Mouse (Mus musculus) megakaryocyte-erythroid progenitor cell, adult 5-6 weeks (primary cell): ENCODE measurements around the gene Rps2. TPM values are rescaled to one million over a fixed set of nuclear protein-coding genes. Genes with fewer than 3 reads are reported as not detected.
"Not testable (repeated sequence)": the region's sequence is repeated elsewhere in the genome, so short reads cannot be mapped to it uniquely, and the experiment has no call there.

Experiments
- ATAC-seq: replicated peaks from 2 replicates; pipeline ENCODE4 v1.8.0; 2016; ENCODE audit warnings: mild to moderate bottlenecking, inconsistent platforms; ENCODE audit not compliant: severe bottlenecking, poor library complexity, low FRiP score, low TSS enrichment
- total RNA-seq, 2 experiments: library from RNA; stranded (forward) in 1 of 2; stranded (reverse) in 1 of 2; fragments of 200-1000, 215-1000 nt in 1 of 2; fragments of >200 nt in 1 of 2; fragmentation: Nextera tagmentation in 1 of 2; gene quantifications; 2 replicates each; pipeline ENCODE4 v1.2.3; 2014 to 2017

The Rps2 gene
- total RNA-seq, 2 experiments from 2014 or later, result 2,144 to 6,563 TPM

GRCm38 (mm10) chr17:24698715-24699114 is 19.2 kb upstream of the Rps2 start:
- no peak for ATAC-seq

- ATAC-seq, result no peak
Measured at GRCm38 (mm10) chr17:24699473-24699872, 18.4 kb upstream of the Rps2 start.

- no peak for ATAC-seq
Measured at GRCm38 (mm10) chr17:24701251-24701650, 16.7 kb upstream of the Rps2 start.

- ATAC-seq, result no peak
Measured at GRCm38 (mm10) chr17:24705821-24706220, 12.1 kb upstream of the Rps2 start.

GRCm38 (mm10) chr17:24706982-24707800 is 10.7 kb upstream of the Rps2 start, which contains the start of gene Tbl3:
TSS of gene Tbl3 (minus strand) at chr17:24707660.
- ATAC-seq, result peak; percentile 75

GRCm38 (mm10) chr17:24707801-24708425 is 10.0 kb upstream of the Rps2 start:
- ATAC-seq, result no peak

GRCm38 (mm10) chr17:24708646-24709045 is 9.3 kb upstream of the Rps2 start:
- ATAC-seq, result 0 out of 2 replicates have a peak, but pooled peaks have one; percentile 11

GRCm38 (mm10) chr17:24715556-24715955 is 2.4 kb upstream of the Rps2 start:
- ATAC-seq, result no peak

- no peak for ATAC-seq
Measured at GRCm38 (mm10) chr17:24716166-24716682, 1.7 kb upstream of the Rps2 start.

- ATAC-seq, result not testable (repeated sequence)
Measured at GRCm38 (mm10) chr17:24718938-24719337, 1.0 kb downstream of the Rps2 start.

- peak; percentile 80 for ATAC-seq
Measured at GRCm38 (mm10) chr17:24719494-24720222, 1.7 kb downstream of the Rps2 start.

- ATAC-seq, result not testable (repeated sequence)
Measured at GRCm38 (mm10) chr17:24720616-24721015, 2.7 kb downstream of the Rps2 start.

GRCm38 (mm10) chr17:24721383-24721955 is 3.6 kb downstream of the Rps2 start:
- not testable (repeated sequence) for ATAC-seq

GRCm38 (mm10) chr17:24722220-24722924 is 4.5 kb downstream of the Rps2 start:
- no peak for ATAC-seq

- no peak for ATAC-seq
Measured at GRCm38 (mm10) chr17:24723122-24723880, 5.4 kb downstream of the Rps2 start.

- peak; percentile 36 for ATAC-seq
Measured at GRCm38 (mm10) chr17:24723881-24724180, 5.9 kb downstream of the Rps2 start.

- peak; percentile 57 for ATAC-seq
Measured at GRCm38 (mm10) chr17:24724184-24724583, 6.3 kb downstream of the Rps2 start, which contains the start of gene Ndufb10. TSS of gene Ndufb10 (minus strand) at chr17:24724478.

- no peak for ATAC-seq
Measured at GRCm38 (mm10) chr17:24725637-24726390, 7.9 kb downstream of the Rps2 start.
